Mouse (Mus musculus) forebrain, embryonic 11.5 days (tissue): ENCODE data around the gene Rab3gap2. TPM values are rescaled to one million over a fixed set of nuclear protein-coding genes. Genes with fewer than 3 reads are reported as not detected.

Experiments
- ATAC-seq: fragments of 200-750 bp; cut with Nextera tagmentation; replicated peaks from 2 replicates; pipeline ENCODE4 v1.8.0; 2017; ENCODE audit warnings: moderate TSS enrichment; ENCODE audit not compliant: low FRiP score
- DNase-seq: peaks from one replicate; pipeline ENCODE4 v3.0.0-alpha.2; 2017; ENCODE audit warnings: low spot score
- H3K27ac ChIP-seq: fragments of 300-500 bp; sonication (generic); 2 replicates; pipeline ENCODE4 v1.5.1; 2014; ENCODE audit warnings: low read depth, low read length
- H3K27me3 ChIP-seq: fragments of 300-500 bp; sonication (generic); 2 replicates; pipeline ENCODE4 v1.6.1; 2014; ENCODE audit warnings: mild to moderate bottlenecking, low read length, mixed read lengths; ENCODE audit not compliant: control insufficient read depth, insufficient read depth
- H3K36me3 ChIP-seq: fragments of 300-500 bp; sonication (generic); 2 replicates; pipeline ENCODE4 v1.6.1; 2014; ENCODE audit warnings: mild to moderate bottlenecking, low read length, moderate library complexity, mixed read lengths; ENCODE audit not compliant: control insufficient read depth, insufficient read depth
- H3K4me1 ChIP-seq: fragments of 300-500 bp; sonication (generic); replicated peaks from 2 replicates; pipeline ENCODE4 v1.6.1; 2014; ENCODE audit warnings: low read length, mixed read lengths; ENCODE audit not compliant: control insufficient read depth, insufficient read depth
- H3K4me2 ChIP-seq: fragments of 300-500 bp; sonication (generic); 2 replicates; pipeline ENCODE4 v1.6.1; 2014; ENCODE audit warnings: low read depth, mild to moderate bottlenecking, low read length, moderate library complexity, mixed read lengths; ENCODE audit not compliant: severe bottlenecking
- H3K4me3 ChIP-seq: fragments of 300-500 bp; sonication (generic); 2 replicates; pipeline ENCODE4 v1.5.1; 2014; ENCODE audit warnings: low read depth, low read length
- H3K9ac ChIP-seq: fragments of 300-500 bp; sonication (generic); 2 replicates; pipeline ENCODE4 v1.6.1; 2014; ENCODE audit warnings: low read length
- H3K9me3 ChIP-seq: fragments of 300-500 bp; sonication (generic); 2 replicates; pipeline ENCODE4 v1.6.1; 2016; ENCODE audit warnings: low read length, mixed read lengths; ENCODE audit not compliant: control insufficient read depth
- WGBS: fragments of 180-500 bp; shearing (Covaris S2); extraction: QIAGEN DNeasy Blood & Tissue Kit; methylation state at CpG from one replicate; pipeline ENCODE4 v1.1.7; 2014; 5-methylcytosine and 5-hydroxymethylcytosine counted together
- polyA plus RNA-seq: library from polyadenylated mRNA; unstranded; fragments of >200 nt; fragmentation: Nextera tagmentation; extraction: Ambion mirVana; gene quantifications from 2 replicates; pipeline ENCODE4 v1.2.1, GENCODE M21; 2014

Gene Rab3gap2
- polyA plus RNA-seq, 1 experiment from 2014 or later, result 23.9 TPM

DNA sequence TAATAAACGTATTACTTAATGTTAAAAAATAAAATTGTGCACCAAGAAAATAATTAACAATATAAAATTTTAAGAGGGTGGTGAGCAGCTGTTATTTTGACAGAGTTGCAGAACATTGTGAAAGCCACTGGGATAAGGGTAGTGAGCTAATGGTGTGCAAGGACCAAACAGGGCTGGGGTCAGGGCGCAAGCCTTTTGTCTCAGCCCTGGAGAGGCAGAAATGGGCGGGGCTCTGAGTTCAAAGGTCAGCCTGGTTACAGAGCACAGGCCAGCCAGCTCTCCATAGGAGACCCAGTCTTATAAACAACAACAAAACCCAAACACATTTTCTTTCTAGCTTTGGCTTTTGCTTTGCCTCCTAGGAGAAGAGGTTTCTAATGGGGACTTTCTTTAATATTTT lies 52.8 kb downstream of the Rab3gap2 start:
- Histone ChIP-seq H3K4me2 (no peak overlapping the region), H3K9me3 (no peaks in the 10 kb centered on the region), H3K4me3 (no peak overlapping the region), H3K9ac (no peak overlapping the region), H3K27ac (no peak overlapping the region), H3K27me3 (no peaks in the 10 kb centered on the region), H3K36me3 (no peaks in the 10 kb centered on the region; the same call in 1 of the 2 replicates), H3K4me1 (no peaks in the 10 kb centered on the region)
- 26% methylated on average over 3 of the region's 3 CpGs for WGBS
- DNase-seq, result no peak
- no peak for ATAC-seq

DNA sequence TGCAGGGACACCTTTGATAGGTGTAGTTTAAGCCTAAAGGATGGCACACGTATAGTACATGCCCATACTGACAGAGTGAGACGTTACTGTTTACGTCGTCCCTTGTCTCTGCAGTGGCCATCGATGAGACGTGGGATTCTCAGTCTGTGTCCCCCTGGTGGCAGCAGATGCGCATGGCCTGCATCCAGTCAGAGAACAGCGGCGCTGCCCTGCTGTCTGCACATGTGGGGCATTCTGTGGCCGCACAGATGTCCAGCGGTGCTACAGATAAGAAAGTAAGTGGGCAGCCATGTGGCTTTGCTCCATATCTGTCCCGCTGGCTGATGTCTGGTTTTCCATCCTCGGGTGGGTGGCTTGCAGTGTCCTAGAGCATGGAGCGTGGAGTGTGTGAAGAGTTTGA lies 58.6 kb downstream of the Rab3gap2 start:
- no peaks in the 10 kb centered on the region for H3K27me3 ChIP-seq
- 61% methylated on average over 14 of the region's 14 CpGs for WGBS
- no peaks in the 10 kb centered on the region for H3K9me3 ChIP-seq
- H3K4me3 ChIP-seq, result no peak overlapping the region
- no peaks in the 10 kb centered on the region for H3K4me1 ChIP-seq
- H3K36me3 ChIP-seq, result no peaks in the 10 kb centered on the region; the same call in 1 of the 2 replicates
- no peak overlapping the region for H3K4me2 ChIP-seq
- no peak overlapping the region for H3K9ac ChIP-seq
- H3K27ac ChIP-seq, result no peak overlapping the region
- peak; percentile 58 for DNase-seq
- ATAC-seq, result 0 out of 2 replicates have a peak, but pooled peaks have one; percentile 30

DNA sequence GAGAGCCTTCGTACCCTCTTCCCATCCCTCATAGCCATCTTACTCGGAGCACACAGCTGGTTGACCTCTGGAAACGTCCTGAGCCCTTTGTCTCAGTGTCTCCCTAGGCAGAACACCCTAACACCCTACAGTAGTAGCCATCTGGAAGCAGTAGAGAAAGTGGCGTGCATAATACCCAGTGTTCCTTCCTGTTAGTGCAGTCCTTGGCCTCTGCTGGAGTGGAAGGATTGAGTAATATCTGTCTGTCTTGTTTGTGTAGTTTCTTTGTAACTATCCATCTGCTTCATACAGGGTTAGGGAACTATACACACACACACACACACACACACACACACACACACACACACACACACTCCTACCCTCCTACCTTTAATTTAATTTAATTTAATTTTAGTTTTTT lies 64.8 kb downstream of the Rab3gap2 start:
- H3K4me1 ChIP-seq, result no peaks in the 10 kb centered on the region
- DNase-seq (peak; percentile 7), ATAC-seq (no peak)
- H3K4me3 ChIP-seq, result no peak overlapping the region
- no peak overlapping the region for H3K27ac ChIP-seq
- no peak overlapping the region for H3K9ac ChIP-seq
- H3K27me3 ChIP-seq, result no peaks in the 10 kb centered on the region
- WGBS, result 86% methylated on average over 4 of the region's 4 CpGs
- H3K9me3 ChIP-seq, result no peaks in the 10 kb centered on the region
- peaks cover 4% of the 10 kb centered on the region; the same call in 1 of the 2 replicates for H3K36me3 ChIP-seq
- H3K4me2 ChIP-seq, result no peak overlapping the region

- DNase-seq, result peak; percentile 30
- no peak overlapping the region for H3K4me2 ChIP-seq
- 94% methylated on average over 8 of the region's 8 CpGs for WGBS
- H3K27me3 ChIP-seq, result no peaks in the 10 kb centered on the region
- H3K9ac ChIP-seq, result no peak overlapping the region
- H3K4me3 ChIP-seq, result no peak overlapping the region
- H3K27ac ChIP-seq, result no peak overlapping the region
- H3K36me3 ChIP-seq, result peaks cover 4% of the 10 kb centered on the region; the same call in 1 of the 2 replicates
- no peaks in the 10 kb centered on the region for H3K9me3 ChIP-seq
- no peak for ATAC-seq
- no peaks in the 10 kb centered on the region for H3K4me1 ChIP-seq
Observed at GRCm38 (mm10) chr1:185270403-185271097, 66.6 kb downstream of the Rab3gap2 start.

DNA sequence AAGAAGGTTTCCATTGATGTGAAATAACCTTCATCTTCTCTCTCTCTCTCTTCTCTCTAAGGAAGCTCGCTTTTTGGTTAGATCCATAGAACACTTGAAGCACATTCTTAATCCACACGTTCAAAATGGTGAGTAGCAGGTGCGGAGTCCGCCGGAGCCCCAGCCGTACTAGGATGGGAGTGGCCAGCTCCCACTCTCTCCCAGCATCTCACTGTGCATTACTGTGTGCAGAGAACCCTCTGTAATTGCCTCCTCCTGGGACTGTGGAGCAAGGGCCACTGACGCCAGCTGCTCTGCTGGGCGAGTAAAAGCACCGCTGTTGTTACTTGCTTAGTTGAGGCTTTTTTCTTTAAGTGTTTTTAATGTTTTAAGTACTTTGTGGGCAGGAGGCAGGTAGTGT lies 67.5 kb downstream of the Rab3gap2 start:
- 95% methylated on average over 9 of the region's 9 CpGs for WGBS

DNA sequence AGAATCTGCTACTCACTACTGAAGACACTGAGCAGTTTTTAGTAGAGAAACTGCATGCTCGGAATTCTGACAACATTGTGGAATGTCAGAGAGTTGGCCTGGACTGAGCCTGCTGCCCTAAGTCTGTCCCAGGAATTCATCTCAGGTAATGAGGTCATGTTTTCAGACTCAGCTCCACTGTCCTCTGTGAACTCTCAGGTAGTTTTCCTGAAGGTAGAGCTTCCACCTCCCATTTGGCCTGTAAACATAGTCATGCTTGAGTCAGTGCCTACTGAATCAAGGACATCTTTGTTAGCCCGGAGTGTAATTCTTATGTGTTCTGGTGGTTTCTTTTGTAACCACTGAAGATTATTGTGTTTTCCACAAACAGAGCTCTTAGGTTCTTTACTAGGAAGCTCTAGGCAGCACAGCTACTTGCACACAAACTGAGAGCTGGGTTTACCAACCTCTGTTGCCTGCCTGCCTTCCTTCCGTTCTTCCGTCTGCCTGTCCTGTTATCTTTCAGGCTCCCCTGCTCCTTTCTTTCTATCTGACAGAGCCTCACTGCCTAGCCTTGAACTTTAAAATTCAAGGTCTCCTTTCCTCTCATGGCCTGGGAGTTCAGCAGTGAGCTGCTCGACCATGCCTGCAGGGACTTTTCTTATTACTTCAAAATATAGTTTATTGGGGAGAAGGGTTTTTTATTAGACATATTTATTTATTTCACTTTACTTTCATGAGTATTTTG lies 71.1 kb downstream of the Rab3gap2 start:
- no peak overlapping the region for H3K4me2 ChIP-seq
- H3K4me1 ChIP-seq, result no peaks in the 10 kb centered on the region
- H3K36me3 ChIP-seq, result peaks cover 4% of the 10 kb centered on the region; the same call in 1 of the 2 replicates
- H3K9me3 ChIP-seq, result no peaks in the 10 kb centered on the region
- H3K27me3 ChIP-seq, result no peaks in the 10 kb centered on the region
- ATAC-seq (no peak), DNase-seq (no peak)
- H3K4me3 ChIP-seq, result no peak overlapping the region
- H3K27ac ChIP-seq, result no peak overlapping the region
- 89% methylated on average over 5 of the region's 5 CpGs for WGBS
- H3K9ac ChIP-seq, result no peak overlapping the region

More for the DNA sequence above, 67.5 kb downstream of the Rab3gap2 start:
- Histone ChIP-seq H3K9ac (no peak overlapping the region), H3K4me2 (no peak overlapping the region), H3K4me3 (no peak overlapping the region), H3K4me1 (no peaks in the 10 kb centered on the region), H3K36me3 (peaks cover 4% of the 10 kb centered on the region; the same call in 1 of the 2 replicates), H3K27ac (no peak overlapping the region), H3K27me3 (no peaks in the 10 kb centered on the region), H3K9me3 (no peaks in the 10 kb centered on the region)
- no peak for ATAC-seq
- DNase-seq, result no peak

- Histone ChIP-seq H3K27me3 (no peaks in the 10 kb centered on the region), H3K36me3 (peaks cover 4% of the 10 kb centered on the region; the same call in 1 of the 2 replicates), H3K27ac (no peak overlapping the region), H3K9ac (no peak overlapping the region), H3K4me3 (no peak overlapping the region), H3K9me3 (no peaks in the 10 kb centered on the region), H3K4me2 (no peak overlapping the region), H3K4me1 (no peaks in the 10 kb centered on the region)
- DNase-seq (peak; percentile 33), ATAC-seq (no peak)
- 97% methylated on average over 7 of the region's 7 CpGs for WGBS
Observed at GRCm38 (mm10) chr1:185275976-185276375, 72.1 kb downstream of the Rab3gap2 start.

- Histone ChIP-seq H3K27me3 (no peaks in the 10 kb centered on the region), H3K9me3 (no peaks in the 10 kb centered on the region), H3K36me3 (peaks cover 4% of the 10 kb centered on the region; the same call in 1 of the 2 replicates), H3K4me3 (no peak overlapping the region), H3K9ac (no peak overlapping the region), H3K4me1 (no peaks in the 10 kb centered on the region), H3K27ac (no peak overlapping the region), H3K4me2 (no peak overlapping the region)
- DNase-seq (peak; percentile 42), ATAC-seq (no peak)
- 88% methylated on average over 11 of the region's 11 CpGs for WGBS
Observed at GRCm38 (mm10) chr1:185277022-185277421, 73.1 kb downstream of the Rab3gap2 start.
